Mouse (Mus musculus) heart, postnatal 36 days (tissue): ENCODE measurements around the gene Bcr. TPM values are rescaled to one million over a fixed set of nuclear protein-coding genes. Genes with fewer than 3 reads are reported as not detected.

Experiments
- DNase-seq, 2 experiments: peaks; one replicate each; pipeline ENCODE4 v3.0.0; 2021 to 2022
- intact Hi-C: fragments of 180-260 bp; cut with DNase I; formaldehyde crosslinking; loops from one replicate; pipeline ENCODE4 v1.15.1; 2025
- total RNA-seq, 2 experiments: library from RNA; stranded (reverse); gene quantifications; 2 replicates each; pipeline ENCODE4 v1.2.3; 2021

The Bcr gene
- total RNA-seq, 2 experiments from 2014 or later, result 8.3 to 9.1 TPM

DNA sequence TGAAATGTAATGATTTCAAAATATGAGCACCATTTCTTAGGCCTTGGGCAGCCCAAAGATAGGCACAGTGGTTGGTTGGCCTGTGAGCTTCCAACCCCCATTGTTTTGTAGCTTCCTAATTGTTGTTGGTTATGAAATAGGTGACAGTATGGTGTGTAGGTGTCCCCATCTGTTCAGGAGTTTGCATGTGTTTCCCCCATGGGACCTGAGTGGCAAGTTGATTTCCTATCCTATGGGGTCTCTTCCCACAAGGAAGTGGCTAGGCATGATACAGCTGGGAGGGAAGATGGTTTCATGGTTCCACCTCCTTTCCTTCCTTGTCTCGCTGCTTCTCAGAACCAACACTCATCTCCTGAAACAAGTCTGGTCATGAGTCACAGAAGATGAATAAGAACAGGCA is 24.9 kb downstream of the Bcr start:
- no peak for DNase-seq
- intact Hi-C loops, result no loop called here

DNA sequence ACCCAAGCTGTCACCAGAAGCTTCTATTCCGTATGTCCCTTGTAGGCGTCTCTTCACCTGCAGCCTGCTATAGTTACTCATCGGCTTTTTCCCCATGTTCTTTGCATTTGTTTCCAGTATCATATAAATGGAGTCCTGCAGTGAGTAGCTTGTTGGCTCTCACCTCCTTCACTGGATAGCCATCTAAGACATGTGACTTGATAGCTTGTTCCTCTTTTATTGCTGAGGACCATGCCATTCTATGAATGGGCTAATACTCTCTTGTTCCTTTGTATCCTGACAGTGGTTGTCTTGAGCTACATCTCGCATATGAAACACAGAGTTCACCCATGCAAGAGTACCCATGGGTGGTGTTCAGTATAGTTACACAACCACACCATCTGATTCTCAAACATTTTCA is 28.1 kb downstream of the Bcr start:
- DNase-seq, result no peak
- intact Hi-C loops, result no loop called here

DNA sequence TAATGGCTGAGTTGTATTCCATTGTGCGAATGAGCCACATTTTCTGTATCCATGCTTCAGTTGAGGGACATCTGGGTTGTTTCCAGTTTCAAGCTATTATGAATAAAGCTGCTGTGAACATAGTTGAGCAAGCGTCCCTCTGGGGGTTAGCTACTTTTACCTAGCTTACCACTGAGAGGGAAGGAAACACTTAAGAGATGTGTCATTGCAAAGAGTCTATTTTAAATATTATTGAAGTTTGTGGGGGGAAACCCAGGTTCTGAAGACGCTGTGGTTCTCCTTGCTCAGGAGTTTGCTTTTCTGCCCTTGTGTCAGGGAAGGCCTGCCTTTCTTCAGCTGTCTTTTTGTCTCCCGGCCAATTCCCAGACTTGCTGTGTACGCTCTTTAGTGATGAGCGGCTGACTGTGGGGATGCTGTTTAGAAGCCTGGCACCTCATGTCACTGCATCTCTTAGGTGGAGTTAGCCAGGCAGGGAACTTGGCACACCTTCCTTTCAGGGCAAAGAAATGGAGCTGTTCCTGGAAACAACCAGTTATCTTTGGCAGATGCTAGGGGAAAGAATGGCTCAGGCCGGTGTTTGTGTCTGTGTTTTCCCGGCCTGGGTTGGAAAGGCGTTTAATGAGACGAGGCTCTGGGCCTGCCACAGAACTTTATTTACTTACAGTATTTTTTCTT is 31.2 kb downstream of the Bcr start:
- peak; percentile 47 to 52 for DNase-seq
- intact Hi-C loops, result no loop called here

DNA sequence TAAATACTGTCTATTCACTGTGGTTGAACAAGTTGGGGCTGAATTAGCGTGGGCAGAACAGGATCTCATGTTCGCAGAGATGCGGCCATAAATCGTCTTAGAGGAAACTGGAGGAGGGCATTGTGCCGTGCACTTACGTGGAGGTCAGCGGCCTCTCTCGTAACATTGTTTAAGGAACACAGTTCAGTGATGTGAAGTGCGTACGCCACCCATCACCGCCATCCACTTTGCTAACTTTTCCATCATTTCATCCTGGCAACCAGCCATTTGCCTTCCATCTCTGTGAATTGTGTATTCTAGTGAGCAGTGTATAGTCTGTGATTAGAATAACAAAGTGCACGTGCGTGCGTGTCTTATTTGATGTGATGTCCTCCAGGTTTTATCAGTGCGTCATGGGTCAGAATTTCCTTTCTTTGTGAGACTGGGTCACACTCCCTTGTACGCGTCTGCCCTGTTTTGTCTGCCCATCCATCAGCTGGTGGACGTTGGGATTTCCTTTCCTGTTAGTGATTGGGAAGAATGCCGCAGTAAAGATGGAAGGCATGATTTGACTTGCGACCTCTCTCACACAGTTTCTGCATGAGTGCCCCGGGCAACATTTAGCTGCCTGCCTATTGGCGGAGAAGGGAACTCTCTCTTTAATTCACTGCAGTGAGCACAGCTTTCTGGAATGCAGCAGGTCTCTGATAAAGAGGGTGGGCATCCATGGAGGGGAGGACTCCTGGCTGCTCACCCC is 33.0 kb downstream of the Bcr start:
- intact Hi-C loops, result no loop called here
- DNase-seq, result no peak

DNA sequence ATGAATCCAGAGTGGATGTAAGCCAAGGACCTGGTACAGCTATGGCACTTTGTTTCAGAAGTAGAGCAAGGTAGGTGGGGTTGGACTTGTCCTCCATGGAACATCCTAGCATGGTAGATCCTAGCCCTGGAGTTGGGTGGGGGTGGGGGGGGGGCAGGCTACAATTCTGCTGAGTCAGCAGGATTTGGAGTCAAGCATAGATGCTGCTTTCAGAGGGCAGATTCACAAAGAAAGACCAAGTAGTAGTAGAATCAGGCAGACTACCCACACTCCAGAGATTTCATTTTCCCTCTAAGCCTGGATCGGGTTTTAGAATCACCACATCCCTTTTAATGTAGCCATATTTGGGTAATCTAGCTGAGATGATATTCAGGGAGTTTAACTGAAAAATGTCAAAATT is 33.9 kb downstream of the Bcr start:
- DNase-seq, result no peak
- intact Hi-C loops, result no loop called here

DNA sequence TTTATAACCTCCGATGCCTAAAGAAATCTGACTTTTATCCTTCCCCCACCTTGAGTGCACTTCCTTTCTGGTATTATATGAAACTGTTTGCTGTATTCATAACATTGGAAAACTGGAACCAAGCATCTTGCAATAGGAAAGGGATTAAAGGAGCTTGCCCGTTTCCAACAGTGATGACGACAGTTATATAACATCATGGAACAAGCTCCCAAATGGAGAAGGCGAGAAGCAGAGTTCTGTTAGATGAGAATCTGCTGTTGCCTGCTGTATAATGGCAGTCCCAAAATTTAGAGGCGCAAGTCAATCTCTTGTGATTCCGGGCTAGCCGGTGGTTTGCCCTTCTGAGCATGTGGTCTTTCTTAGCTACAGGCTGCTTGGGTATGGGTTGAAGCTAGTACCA is 34.8 kb downstream of the Bcr start:
- intact Hi-C loops, result no loop called here

DNA sequence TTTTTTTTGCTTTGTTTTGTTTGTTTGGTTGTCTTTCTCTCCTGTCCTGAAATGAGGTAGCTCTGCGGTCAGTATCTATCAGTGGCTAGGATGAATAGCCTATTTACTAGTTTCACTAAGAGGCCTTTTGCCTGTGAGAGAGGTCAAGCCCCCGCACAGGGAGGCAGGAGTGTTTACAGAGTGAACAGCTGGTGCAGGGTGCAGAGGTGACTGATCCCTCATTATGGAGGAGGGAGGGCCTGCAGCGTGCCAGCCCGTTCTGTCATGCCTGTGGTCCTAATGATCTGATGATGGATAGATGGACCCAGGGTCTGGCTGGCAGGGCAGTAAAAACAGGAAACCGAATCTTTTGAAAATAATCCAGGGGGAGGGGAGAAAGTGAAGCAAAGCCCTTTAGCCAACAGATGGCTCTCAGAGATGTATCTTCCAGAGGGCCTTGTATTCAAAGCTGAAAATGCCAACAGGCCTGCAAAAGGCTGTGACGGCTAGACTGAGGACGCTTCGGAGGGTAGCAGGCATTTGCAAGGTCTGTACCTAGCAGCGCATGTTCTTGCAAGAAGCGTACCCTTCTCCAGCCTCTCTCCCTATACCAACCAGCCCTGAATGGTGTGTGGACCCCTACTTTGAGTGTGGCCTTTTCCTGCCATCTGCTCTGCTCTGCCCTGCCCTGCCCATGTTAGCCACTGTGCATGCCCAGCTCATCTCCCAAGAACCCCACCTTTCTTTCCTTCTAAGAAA is 38.2 kb downstream of the Bcr start:
- DNase-seq, result no peak
- intact Hi-C loops, result no loop called here

More for the DNA sequence above, 34.8 kb downstream of the Bcr start:
- no peak for DNase-seq

DNA sequence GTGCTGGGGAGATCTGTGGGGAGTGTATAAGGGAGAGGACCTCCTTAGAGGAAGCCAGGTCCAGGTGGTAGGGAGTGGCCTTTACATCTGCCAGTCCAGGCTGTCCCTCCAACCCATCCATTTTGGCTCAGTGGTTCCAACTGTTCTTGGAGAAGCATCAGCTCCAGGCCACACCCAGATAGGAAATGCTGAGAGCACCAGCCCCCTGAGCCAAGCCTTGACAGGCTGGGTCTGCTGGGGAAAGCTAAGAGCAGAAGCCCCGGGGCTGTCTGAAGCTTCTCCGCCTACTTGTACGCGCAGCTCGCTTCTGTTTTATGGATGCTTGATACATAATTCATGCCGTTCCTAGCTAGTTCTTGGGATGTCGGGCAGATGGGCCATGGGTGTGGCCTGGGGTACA is 39.9 kb downstream of the Bcr start:
- DNase-seq, result no peak
- intact Hi-C loops, result loop anchor here (5.0 kb wide), 1 partner anchor 47 kb away; no protein-coding TSS in a partner anchor

DNA sequence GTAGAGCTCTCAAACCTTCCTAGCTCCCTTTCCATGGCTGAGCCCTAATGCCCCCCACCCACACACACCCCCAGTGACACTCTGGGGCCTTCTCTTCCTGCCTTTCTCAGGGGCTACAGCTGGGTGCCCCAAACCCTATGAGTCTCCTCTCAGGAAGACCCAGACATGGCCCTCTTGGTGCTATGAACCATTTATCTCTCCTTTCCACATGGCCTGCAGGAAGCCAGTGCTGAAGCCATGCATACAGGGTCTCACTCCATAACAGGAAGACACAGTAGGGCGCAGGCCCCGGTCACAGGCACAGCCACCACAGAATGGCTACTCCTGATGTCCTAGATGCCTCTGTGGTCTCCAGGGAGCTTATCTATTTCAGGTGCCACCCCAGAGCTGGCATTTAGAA is 43.1 kb downstream of the Bcr start:
- DNase-seq, result no peak
- intact Hi-C loops, result loop anchor here (5.0 kb wide), 1 partner anchor 44 kb away; no protein-coding TSS in a partner anchor

DNA sequence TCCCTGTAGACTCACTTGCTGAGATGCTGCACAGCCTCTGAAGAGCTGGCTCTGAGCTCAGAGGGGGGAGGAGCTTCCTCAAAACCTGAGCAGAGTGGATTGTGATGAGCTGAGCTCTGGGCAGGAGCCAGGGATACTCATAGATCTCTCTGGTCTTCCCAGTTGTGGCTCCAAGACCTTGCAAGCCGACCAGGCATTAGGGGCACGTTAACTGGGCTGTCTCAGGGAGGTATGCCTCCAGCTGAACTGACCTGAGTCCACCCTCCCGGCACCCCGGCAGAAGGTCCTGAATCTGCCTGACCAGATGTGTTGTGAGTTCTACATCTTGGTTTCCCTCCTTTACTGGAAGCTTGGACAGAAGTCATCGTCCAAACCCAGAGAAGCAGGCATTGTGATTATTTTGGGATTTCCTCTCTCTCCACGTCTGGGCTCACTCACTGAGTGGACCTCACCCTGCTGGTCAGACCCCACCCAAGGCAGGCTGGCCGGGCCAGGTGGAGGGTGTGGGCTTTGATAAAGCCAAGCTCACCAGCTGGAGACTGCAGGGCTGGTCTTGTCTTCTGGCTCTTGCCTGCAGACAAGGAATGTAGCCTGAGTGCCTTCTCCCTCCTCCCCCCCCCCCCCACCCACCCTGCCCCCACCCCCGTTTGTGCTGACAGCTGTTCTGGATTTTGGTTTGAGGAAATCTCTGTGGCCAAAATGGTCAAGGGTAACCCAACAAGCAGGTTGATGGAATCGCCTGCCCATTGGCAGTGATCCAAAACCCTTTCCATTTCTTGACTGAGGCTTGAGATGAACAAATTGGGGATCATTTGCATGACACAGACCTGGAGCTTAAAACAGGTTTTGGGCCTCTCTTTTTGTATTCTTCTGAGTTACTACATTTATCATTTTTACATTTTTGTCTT is 44.1 kb downstream of the Bcr start:
- peak; percentile 52 to 64 for DNase-seq

DNA sequence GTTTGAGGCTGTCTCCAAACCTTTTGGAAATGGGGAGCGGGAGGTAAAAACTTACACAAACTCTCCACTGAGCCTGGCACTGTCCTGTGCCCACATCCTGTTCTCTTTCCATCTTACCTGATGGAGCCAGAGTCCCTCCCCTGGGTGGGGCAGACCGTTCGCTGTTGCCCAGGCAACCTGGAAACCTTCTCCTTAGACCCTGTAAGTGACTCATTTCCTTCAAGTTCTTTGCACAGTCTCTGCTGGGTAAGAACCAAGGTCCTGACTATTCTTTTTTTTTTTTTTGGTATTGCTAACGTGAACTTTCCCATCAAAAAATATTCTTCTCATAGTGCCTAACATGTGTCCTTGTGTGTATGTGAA is 44.7 kb downstream of the Bcr start:
- DNase-seq, result peak; percentile 48 to 49

More for the DNA sequence above, 44.1 kb downstream of the Bcr start:
- intact Hi-C loops, result loop anchor here (5.0 kb wide), 1 partner anchor 43 kb away; no protein-coding TSS in a partner anchor

DNA sequence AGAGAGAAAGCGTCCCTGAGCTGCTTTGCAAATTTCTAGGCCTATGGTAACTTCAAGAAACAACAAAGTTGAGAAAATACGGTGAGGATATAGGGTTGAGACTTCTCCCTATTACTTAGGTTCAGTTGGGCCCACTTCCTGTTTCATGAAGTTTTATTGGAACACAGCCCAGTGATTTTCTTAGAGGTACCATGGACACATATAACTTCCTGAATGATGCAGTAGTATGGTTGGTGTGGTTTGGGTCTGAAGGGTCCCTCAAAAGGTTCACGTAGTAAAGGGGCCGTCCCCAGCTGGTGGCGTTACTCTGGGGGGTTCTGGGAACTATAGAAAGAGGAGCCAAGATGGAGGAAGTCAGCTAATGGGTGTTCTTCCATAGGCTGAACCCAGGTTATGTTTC is 45.3 kb downstream of the Bcr start:
- intact Hi-C loops, result no loop called here
- DNase-seq, result no peak

More for the DNA sequence above, 44.7 kb downstream of the Bcr start:
- intact Hi-C loops, result no loop called here

DNA sequence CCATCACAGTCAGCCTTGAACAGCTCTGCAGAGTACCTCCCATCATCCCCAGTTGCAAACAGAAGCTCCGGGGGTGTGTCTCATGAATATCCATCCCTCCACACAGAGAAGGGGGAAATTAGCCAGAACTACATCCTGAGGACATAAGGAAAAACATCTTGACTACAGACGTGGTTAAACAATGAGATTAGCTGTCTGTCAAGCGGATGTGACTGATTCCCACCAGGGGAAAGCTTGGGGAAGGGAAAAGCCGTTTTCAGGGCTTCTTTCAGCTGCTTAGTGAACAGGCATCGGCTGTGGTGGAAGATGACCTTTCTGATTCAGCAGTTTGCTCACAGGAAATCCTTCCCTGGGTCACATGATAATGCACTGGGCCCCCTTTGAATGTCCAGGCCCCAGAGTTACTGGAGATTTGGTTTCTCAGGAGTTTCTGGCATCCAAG is 46.6 kb downstream of the Bcr start:
- intact Hi-C loops, result no loop called here
- no peak for DNase-seq

DNA sequence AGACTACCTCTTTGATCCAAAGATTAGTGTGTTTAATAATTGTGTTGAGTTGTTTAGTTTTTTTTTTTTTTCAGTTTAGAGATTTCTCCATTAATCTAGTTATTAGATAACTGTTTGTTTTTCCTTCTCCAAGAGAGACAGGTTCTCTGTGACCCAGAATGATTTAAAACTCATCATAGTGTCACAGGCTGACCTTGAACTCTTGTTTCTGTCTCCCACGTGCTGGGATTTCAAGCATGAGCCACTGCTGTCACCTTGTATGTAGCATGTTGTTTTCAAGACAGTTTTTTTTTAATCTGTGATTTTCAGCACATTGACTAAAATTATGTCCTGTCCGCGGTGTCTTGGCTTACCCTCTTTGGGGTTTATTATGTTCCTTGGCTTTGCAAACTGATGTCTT is 47.7 kb downstream of the Bcr start:
- DNase-seq, result no peak
- intact Hi-C loops, result no loop called here

DNA sequence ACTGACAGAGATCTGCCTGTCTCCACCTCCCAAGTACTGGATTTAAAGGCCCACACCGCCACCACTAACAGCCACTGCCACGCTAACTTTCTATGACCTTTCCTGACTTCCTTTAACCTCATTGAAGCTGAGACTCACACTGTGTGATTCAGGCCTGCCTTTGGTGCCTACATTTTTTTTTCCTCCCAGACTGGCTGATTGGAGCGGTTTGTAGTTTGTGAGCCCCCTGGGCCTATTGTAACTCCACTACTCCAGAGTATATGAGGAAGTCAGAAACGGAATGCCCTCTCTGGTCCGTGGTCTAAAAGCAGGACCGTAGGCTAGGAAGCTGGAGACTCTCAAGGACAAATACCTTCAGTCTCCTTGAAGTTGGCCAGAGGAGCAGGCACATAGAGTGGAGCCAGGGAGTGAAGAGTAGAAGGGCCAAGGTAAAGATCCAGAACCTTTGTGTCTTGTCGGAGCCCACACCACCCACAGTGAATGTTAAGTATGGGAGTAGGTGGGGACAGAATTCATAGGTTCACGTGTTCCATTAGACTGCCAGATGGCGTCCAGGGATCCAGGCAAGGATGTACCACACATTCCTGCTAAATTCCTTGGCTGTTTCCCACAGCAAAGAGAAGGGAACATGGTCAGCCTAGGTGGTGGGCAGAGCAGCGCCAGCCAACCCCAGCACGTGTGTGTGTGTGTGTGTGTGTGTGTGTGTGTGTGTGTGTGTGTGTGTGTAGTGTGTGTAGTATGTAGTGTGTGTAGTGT is 51.2 kb downstream of the Bcr start:
- intact Hi-C loops, result no loop called here
- DNase-seq, result no peak

DNA sequence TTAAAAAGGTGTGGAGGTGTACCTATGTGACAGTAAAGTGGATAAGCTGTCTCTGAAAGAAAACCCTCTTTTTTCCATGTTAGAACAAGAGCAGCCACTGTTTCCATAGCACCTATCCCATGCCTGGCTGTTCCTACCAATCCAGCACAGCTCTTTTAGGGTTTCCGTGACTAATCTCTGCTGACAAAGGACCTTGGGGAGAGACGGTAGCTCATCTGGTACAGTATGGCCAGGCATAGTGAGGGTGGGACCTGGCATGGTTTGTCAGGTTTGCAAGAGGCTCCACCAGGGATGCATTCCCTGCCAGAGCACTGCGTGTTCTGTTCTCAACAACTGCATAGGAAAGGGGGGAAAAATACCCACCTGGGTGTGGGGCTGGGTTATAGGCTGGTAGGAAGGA is 52.0 kb downstream of the Bcr start:
- no peak for DNase-seq
- intact Hi-C loops, result no loop called here

DNA sequence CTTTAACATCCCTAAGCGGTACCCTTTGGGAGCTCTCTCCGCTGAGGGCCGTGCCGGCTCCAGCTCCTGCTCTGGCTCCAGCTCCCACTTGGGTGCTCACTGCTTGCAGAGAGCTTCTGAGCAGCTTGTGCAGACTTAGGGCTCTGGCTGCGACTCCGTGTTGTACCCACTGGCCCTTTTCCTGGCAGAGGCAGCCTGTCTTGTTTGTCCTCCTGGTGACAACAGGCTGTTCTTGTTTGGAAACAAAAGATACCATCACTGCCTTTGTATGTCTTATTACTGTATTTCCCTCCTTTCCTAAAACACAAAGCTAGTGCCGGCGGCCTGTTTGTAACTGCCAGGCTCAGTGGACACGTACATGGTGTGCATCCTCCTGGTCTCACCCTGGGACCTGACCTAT is 53.2 kb downstream of the Bcr start:
- DNase-seq, result no peak
- intact Hi-C loops, result no loop called here

DNA sequence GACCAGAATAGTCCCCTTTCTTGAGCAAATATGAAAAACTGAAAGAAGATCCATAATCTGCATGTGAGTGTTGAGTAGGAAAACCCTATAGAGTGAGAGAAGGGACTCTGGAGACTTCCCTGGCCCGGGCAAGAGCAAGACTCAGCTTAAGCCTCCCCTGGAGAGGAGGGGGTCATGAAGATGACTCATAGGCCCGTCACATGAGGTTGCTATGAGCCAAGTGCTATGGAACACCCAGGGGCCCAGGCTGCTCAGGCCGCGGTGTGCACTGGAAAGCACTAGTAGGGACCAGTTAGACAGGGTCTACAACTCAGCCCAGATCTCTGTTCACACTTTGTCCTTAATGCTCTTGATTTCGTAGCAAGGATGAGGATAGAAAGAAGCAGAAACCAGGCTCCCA is 54.8 kb downstream of the Bcr start:
- DNase-seq, result no peak
- intact Hi-C loops, result no loop called here

DNA sequence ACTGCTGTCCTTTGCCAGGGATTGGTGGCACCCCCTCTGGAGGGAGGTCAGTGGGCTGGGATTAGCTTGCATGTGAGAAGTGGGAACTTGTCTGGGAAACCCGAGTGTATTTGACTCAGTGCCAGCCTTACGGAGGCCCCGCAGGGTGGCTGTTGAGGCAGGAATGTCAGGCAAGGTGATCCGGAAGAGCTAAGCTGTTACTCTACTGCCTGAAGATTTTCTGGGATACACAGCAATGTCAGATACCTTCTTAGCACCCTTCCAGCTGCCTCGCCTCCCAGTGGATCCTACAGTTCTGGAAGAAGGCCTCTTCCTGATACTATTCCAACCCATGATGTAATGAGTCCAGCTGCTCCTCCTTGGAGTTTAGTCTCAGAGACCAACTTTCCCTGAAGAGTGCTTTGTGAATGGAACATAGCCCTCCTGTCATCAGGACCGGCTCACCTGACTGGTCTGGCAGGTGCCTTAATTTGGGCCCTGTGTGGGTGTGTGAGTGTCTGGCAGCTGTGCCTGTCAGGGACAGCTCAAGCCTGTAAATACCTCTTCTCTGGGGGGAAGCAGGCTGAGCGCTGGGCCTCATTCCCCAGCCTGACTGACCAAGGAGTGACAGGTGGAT is 56.6 kb downstream of the Bcr start:
- DNase-seq, result peak; percentile 45 to 52

More for the DNA sequence above, 56.6 kb downstream of the Bcr start:
- intact Hi-C loops, result no loop called here
